Mouse (Mus musculus) telencephalon, adult 2 months (tissue): ENCODE data around the gene Pcsk5.
A peak's percentile ranks its signal among the peaks of the same experiment; 100 is the strongest.

Experiments used
- DNase-seq: peaks from one replicate; pipeline ENCODE4 v3.0.0-alpha.2; 2011; ENCODE audit warnings: low read depth, low spot score

The Pcsk5 gene

DNA sequence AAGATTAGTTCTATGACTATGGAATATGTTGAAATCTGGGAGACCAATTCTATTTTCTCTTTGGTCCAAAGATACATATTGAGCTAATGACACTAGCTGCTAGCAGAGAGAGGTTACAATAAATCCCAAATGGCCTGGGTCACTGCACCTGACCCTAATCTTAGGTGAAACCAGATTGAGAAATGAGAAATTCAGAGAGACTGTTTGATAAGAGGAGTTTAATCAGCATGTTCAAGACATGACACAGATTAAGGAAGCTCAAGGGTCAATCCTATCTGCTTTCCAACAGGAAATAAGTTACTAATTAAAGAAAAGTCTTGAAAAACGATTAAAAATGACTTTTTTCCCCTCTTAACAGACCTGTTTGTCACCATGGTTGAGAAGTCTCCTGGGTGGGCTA, 96.0 kb downstream of the Pcsk5 start:
- no peak for DNase-seq

DNA sequence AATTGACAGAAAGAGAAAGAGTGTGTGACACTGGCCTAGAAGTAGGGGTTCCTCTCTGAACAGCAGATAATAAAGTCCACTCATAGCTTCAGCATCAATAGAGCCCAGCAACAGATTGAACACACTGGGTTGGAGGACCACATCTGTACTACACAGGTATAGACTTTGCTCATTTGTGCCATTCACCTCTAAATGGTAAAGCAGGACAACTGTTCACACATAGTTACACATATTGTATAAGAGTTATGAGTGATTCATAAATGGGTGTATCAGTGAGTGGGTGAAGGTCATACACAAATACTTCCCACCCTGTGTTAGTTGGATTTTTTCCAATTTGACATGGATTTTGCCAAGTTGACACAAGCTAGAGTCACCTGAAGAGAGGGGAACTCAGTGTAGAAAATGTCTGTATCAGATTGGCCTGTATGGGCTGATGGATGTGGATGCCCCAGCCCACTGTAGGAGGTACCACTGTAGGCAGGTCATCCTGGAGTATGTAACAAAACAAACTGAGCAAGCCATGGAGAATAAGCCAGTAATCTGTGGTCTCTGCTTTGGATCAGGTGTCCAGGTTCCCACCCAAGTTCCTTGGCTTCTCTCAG, 104.7 kb downstream of the Pcsk5 start:
- DNase-seq = no peak

DNA sequence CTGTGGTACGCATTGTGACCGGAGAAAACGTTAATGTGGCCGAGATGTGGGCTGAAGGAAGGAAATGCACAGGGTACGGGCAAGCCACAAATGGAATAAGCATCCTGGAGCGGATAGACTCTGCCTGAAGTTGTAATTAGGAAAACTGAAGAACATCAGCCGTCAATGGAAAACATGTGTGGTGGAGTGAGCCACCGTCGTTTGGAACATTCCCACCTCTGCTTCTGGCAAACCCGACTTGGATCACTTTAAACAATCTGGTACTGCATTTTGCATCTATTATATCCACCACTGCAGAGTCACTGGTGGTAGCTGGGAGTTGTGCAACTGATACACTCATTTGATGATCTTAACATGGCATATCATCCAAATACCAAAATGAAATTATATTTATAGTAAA, 120.4 kb downstream of the Pcsk5 start:
- DNase-seq = no peak

DNA sequence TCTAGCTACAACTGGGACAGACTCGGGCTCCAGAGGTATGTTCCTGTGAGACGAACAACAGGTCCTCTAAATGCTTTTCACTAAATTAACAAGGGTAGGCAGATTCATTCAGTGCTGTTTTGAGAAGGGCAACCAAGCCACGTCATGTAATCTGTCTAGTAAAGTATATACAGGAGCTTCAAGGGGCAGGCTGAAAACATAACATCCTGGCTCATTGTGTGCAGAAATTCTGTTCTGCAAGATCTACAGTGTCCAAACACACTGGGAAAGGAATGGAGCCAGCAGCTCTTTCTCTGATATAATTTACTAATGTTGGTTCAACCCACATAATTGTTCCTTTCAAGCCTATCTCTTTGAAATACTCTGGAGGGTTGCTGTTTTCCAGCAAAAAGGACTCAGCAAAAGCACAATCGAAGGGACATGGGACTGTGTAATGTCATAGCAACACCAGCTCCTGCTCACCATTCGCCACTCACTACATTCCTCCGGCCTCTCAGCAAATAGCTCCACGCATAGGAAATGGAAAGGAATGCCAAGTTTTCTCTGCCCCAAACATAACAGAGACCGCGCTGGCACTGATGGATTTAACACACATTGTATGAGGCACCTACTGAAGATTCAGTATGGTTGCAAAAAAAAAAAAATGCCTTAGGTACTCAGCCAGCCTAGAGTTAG, 122.0 kb downstream of the Pcsk5 start:
- DNase-seq = no peak

DNA sequence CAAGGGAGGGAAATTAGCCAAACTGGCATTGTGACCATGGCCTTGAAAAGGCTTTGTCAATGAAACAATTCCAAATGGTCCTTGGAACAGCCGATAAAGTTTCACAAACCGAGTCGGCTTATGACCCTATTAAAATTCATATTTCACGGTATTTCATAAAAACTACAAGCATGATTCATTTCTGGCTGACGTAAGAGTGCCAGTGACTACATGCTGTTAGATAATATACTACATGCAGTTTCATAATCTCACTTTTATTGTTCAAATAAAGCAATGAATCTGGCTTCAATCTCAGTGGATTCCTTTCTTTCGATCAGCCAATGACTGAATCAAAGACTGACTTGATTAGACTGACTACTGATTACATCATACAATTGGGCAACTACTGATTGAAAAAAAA, 145.8 kb downstream of the Pcsk5 start:
- no peak for DNase-seq

DNA sequence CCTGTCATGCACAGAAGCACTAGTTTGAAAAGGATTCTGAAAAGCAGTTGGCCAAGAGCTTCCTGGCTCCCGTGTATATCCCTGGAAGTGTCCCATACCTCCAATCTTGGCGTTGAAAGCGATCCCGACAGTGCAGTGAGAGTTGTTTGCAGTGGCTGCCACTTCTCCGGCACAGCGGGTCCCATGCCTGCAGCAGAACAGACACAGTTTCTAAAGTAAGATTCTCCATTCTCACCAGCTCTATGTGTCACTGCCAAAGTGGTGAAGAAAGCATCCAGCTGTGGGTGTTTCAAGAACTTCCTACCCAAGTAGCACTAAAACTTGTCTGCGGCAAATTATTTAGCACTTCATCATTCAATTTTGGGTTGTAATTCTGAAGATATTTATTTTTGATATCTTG, 159.1 kb downstream of the Pcsk5 start:
- peak; percentile 43 for DNase-seq

DNA sequence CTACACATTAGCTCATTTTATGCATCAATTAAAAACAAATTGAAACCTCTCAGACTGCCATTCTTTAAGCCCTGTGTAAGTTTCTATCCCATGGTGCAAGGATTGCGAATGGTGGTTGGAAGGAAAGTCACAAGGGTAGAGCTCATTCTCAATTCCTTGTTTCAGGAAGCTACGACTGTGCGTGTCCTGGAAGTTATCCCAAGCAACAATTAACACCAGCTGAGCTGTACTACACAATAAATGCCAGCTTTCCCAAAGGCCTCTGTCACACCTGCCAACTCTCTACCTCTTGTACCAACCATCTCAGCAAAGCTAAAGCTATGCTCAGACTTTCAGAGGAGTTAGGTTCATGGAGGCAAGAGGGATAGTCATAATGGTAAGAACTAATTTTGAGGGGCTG, 174.8 kb downstream of the Pcsk5 start:
- DNase-seq = no peak

DNA sequence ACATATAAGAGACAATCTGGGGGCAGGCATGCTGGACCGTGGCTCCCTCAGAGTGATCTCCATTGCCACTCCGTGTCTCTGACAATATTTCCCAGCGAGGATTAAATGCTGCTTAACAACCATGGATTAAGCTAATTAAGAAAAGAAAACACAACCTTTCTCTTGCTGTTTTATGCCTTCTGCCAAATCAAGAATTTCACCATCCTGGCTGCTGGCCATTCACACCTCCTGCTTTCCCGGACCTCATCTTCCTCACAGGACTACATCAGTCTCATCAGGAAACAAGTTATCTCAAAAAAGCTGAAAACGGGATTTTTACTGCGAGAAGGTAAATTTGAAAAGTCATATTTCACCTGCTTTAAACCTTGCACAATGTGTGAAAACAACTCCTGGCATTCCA, 175.2 kb downstream of the Pcsk5 start:
- no peak for DNase-seq

DNA sequence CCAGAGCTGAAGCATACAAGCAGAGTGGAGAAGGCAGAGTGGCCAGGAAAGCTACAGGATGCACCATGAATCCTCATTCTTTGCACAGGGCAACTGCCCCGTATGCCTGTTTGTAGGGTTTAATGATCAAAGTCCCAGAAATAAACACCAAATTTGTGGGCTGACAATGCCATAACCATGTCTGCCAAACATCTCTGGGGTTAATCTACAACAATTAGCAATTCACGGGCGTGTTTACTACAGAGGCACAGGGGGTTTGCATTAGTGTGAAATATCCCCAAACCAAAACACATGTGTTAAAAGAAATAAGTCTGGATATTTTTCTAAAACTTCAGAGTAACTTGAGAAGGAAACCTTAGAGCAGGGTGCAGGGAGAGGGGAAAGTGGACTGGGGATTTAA, 178.1 kb downstream of the Pcsk5 start:
- no peak for DNase-seq

DNA sequence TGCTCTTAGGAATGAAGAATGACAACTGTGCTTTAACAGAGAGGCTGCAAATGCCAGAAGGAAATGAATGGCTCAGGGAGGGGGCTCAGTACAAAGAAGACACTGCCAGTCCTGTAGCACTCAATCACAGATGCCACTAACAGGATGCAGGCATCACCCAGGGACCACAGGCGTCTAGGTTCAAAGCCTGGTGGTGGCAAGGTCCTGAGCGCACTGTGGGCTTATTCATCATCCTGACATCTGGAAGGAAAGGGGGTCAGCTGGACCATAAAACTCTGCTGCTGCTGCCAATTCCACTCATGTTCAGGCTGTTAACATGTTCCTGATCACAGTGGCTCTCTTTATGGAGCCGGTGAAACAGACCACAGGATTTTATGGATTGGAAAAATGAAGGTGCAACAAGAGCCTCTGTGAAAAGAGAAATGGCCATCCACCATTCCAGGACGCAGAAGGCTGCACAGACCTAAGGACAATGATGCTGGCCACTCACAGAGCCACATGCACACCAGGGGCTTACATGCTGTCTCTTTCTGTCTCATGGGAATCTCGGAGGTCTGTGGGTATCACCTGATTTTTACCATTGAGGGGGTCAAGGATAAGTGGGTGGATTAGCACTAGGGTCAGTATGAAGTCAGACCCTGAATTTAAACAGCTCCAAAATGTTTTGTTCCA, 186.5 kb downstream of the Pcsk5 start:
- no peak for DNase-seq

DNA sequence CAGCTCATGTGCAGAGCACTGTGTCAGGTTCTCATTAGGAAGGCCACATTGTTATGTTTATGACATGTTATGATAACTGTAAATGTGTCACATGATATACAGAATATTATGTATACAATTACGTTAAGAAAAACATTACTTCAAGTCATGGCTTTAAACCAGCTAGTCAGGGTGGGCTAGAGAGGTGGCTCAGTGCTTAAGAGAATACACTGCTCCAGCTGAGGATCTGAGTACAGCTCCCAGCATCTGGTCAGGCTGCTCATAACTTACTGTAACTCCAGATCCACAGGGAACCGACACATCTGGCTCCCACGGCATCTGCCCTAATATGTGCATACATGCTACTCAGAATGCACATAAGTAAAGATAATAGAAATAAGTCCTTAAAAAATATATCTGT, 187.5 kb downstream of the Pcsk5 start:
- no peak for DNase-seq

DNA sequence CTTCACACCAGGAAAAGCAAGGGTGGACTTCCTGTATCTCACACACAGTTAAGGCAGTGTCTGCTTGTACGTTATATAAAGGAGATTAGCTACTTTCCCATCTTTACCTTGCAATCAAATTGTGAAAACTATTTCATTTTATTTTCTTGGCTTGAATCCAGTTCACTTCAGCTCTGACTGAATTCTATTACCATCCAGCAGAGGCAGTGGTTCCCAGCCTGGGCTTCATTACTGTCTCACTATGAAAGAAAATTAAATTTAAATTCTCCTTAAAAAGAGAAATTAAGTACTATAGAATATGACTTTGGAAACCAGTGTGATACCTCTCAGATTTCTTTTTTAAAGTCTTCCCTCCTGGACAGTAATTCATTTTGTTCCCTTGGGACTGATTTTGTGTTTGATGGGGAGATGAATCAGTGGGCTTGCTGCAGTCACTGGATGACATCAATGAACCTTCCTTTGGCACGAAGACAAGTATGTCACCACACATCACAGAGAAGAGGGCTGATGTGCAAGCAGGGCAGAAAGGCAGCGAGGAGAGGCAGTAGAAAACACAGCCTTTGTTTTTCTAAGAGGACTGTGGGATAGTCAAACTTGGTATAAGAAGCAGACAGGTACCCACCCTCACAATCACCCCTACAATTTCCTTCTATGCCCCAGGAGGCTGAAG, 194.2 kb downstream of the Pcsk5 start:
- DNase-seq = no peak

DNA sequence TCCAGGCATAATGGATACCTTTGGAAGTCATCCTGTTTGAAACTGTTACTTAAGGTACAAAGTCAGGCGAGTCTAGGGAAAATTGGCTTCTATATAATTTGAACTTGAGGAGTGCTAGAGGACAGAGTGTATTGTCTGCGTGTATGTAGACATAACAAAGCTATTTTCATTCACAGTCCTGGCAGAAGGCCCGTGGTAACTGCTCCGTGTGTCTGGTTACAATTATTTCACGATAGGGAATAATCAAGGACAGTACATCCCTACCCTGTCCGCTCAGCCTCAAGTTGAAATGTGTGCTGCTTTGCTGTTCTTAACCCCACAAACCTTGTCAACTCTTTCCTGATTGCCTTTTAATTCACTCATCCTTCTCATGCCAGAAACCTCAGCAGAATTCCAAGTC, 201.4 kb downstream of the Pcsk5 start:
- DNase-seq = no peak

DNA sequence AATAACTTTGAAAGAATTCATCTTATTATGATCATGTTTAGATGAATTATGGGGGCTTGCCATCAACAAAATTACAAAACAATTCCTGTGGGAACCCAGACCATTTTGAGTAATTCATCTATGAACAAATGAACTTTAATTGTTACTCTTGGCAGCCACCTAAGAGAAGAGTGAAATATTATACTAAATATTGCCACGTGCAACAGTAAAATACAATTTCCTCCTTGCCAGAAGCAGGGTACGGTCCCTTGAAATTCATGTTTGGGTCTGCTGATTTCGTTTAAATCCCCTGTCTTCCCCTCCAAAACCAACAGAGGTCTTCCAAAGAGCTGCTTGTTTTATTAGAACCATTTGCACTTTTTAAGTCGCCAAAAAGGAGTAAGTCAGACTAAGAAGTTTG, 221.8 kb downstream of the Pcsk5 start:
- DNase-seq = no peak

DNA sequence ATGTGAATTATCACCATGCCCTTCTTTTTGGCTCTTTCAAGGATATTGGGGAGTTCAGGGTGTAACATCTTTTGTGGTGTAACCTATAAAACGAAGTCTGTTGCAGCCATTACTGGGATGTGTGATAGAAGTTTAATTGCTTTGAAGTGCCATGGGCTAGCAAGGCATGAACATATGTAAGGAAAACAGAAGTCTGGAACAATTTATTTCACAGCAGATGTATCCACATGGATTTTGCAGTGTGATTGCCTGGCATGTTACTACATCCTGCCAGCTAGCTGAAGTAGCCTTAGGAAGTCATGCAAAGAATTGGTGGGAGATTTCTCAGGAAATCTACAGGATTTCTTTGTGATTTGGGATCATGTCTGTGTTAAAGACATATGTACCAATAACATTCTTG, 230.9 kb downstream of the Pcsk5 start:
- no peak for DNase-seq

DNA sequence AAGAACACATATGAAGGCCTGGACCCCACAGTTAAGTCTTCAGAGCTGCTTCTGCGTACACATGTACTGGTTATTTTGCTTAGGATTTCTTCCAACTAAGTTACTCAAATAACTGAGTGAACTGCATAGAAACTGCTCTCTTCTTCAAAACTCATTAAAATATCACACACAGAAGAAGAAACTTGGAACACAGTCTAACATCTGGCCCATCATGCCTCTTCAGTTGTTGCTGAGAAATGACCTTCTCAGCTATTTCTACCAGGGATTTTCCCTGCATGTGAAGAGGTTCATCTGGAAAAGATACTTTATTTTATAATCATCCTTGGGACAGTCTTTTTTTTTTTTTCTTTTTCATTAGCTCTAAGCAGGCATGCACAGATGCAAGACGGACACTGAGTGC, 231.3 kb downstream of the Pcsk5 start:
- no peak for DNase-seq

DNA sequence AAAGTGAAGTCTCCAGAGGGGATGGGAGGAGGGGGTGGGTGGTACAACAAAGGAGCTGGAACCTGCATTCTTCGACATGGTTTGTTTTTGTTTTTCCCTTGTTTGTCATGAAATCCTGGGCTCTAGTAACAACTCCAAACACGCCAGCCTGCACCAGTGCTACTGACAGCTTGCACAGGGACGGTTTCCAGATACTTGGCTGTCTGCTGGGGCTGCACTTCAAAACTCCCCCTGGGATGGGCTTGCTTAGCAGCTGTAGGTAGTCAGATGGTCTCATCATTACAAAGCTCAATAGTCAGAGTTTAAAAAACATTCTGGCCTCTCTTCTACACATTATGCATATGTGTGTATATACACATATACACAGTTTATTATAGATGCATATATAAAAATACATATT, 234.1 kb downstream of the Pcsk5 start:
- DNase-seq = no peak

DNA sequence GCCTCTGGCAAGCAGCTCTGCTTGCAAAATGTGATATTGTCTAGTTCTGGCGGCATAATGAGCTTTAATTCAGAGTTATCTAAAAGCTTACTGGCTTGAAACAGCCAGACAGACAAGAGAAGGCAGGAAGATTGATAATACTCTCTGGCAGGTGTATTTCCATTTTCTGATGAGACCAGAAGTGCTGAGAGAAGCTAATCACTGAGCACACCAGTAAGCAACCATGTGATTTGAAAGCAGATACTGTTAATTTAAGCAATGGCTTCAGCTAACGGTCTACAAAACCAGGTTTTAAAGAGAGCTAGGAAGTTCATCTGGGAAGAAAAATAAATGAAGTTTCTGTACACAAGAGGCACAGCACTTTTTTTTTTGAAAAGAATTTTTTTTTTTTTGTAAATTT, 237.1 kb downstream of the Pcsk5 start:
- no peak for DNase-seq

DNA sequence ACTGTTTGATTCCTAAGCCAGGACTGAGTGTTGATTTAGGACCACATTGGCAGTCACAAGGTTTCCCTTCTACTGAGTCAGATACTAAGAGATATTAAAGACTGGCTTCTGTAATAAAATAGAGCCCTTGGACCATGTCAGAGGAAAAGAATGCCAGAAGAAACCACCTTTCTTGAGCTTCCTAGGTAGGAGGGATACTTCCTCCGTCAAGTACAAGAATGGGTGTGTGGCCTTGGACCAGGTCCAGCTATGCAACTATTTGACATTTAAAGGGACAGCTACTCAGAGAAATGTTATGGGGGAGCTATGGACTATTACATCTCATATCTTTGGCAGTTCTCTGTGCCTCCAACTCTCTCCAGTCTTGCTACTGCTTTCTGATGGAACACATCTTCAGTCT, 244.6 kb downstream of the Pcsk5 start:
- DNase-seq = no peak

DNA sequence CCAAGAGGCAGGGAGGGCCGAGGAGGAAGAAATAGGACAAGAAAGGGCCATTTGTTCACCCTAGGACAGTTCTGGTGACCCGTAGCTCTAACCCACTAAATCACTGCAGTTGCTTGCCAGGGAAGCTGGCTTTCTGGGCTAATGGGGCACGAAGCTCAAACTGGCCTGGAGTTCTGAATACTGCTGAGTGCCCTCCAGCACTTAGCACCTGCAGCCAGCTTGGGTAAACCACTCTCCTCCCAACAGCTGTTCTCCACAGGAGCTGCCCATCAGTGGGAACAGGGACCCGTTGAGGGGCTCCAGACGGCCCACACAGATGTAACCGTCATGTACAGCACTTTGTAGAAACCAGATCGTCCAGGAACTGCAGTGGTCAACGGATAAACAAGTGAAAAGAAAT, 246.1 kb downstream of the Pcsk5 start:
- DNase-seq = no peak

DNA sequence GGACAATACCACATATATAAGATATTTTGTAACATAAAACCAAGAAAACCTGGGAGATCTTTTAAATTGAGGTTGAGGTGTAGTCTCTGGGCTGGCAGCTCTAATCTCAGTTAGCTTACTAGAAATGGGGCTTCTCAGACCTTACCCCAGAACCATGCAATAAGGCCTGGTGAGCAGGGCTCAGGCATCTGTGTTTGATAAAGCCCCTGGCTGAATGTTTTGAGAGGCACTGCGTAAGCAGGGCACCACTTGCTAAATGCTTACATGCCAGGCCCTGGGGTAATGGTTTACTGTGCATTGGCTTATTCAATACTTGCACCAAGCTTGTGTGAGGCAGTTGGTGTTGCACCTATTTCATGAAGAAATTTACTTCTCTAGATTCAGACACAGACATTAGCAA, 247.1 kb downstream of the Pcsk5 start:
- no peak for DNase-seq

DNA sequence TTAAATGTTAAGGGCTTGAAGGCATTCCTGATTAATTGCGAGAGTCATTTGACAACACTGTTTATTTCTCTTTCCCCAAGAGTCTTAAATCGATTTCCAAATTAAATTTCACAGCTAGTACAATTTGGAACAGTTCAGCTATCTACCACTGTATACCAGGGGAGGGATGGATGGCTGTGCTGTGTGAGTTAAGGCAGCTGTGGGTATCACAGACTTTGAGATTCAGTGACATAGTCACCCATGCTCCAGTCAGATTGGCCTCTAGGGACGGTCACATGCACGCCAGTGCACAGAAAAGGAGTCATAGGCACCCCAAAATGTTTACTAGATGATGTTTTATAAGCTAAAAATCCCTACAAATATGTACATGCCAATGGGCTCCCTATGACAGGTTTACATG, 260.0 kb downstream of the Pcsk5 start:
- no peak for DNase-seq

DNA sequence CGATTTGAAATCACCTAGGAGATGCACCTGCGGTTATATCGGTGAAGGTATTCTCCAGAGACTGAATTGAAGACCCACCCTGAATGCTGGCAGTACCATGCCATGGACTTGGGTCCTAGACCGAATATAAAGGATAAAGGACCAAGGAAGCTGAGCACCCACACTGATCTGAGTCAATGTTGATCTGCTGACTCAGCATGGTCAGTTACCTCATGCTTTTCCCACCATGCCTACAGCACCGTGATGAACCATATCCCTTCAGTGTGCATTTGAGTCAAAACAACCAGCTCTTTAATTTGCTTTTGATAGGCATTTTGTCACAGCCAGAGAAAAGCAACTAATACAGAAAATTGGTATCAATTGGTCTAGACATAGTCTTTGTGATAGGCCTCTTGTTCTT, 262.9 kb downstream of the Pcsk5 start:
- DNase-seq = no peak
